Mouse (Mus musculus): ENCODE measurements at regions not wholly inside any gene's neighbourhood (a gene's known extent, or its start where the extent isn't known, plus 50 kb on each side); places are given as distances from the start of the nearest gene placed in this dataset.

- no peak; the same call in 1 of the 2 replicates for TF ChIP-seq CTCF (IDR thresholded peaks at IDR 0.05)
- peak; percentile 67 for TF ChIP-seq EP300 (IDR thresholded peaks at IDR 0.05)
Observed at GRCm38 (mm10) chr2:173351831-173352755, 75.8 kb upstream of the Pmepa1 start.

Measured in lung, postnatal 0 days (tissue).